Mouse (Mus musculus): Measurements from ENCODE around the gene Mrpl33.
A peak's percentile ranks its signal among the peaks of the same experiment; 100 is the strongest.

The Mrpl33 gene

DNA sequence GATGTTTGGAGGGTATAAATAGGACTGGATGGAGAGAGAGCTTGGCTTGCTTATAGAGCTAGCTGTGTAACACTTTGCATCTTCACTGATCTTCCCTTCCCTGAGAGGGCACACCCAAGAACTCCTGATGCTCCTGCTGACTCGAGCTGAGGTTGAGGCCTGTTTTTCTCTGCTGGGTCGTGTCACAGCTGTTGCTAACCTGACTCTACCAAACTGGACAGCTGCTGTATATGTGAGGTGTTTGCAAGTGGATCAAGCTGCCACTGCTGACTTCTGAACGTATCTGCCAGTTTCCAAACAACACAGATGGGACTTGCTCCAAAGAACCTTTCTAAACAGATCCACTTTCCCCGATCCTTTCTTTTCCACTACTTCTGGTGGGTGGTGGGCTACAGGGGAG, 110.1 kb downstream of the Mrpl33 start:
- DNase-seq: no peak

DNA sequence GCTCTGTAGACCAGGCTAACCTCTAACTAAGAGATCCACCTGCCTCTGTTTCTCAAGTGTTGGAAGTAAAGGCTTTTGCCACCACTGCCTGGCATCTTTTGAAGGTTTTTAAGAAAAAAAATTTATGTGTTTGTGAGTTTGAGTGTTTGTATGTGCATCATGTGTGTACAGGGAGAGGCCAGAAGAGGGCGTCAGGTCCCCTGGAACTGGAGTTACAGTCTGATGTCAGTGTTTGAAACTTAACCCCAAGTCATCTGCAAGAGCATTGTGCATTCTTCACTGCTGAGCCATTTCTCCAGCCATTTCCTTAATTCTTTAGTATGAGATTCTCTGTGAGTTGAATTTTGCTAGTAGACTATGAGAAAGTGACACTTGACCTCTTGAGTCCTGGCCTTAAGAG, 112.7 kb downstream of the Mrpl33 start:
- peak; percentile 59 for DNase-seq

DNA sequence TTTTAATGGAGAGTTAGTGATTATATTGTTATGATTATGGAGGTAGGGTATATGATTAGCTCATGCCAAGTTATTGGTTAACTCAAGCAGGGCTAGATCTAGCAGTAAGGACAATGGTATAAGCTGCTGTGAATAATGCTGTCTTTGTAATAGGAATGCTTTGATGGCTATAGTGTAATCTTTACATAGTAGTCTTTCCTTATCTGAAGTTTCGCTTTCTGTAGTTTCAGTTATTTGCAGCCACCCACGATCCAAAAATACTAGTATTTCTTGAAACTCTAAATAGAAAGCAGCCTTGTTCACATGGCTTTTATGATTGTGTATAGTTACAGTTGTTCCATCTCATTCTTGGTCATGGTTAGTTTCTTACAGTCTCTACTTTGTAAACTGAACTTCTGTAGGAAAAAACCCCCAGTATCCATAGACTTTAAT, 116.6 kb downstream of the Mrpl33 start:
- DNase-seq: no peak

DNA sequence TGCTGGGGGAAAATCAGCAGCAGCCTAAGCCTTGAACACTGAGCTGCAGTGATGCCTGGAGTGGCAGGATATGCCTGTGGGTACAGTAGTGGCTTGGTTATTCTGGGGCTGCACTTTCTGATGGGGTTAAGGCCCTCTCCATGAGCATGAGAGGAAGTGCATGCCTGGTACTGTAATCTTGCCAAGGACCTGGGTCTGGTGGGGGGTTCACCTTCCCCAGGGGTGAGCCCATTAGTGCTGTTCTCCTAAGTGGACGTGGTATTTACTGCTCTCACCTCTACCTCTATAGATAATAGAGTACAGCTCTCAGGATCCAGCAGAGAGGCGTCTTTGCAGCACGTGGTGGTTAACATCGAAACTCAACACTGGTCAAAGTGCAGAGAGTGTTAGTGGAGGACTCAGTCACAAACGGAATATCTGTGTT, 117.1 kb downstream of the Mrpl33 start:
- DNase-seq: no peak

Measured in thymus, postnatal 4 days (tissue).